Mouse (Mus musculus) thymus, adult 2 months (tissue): Measurements from ENCODE around the gene Upk1b. TPM values are rescaled to one million over a fixed set of nuclear protein-coding genes. Genes with fewer than 3 reads are reported as not detected.

ENCODE experiments used
- DNase-seq: peaks from one replicate; pipeline ENCODE4 v3.0.0; 2021
- H3K27ac ChIP-seq: fragments of 200-500 bp; 2 replicates; pipeline ENCODE4 v1.5.1; 2012; ENCODE audit warnings: low read length, control low read depth; ENCODE audit not compliant: control insufficient read depth, insufficient read depth
- H3K27me3 ChIP-seq: fragments of 200-500 bp; 2 replicates; pipeline ENCODE4 v1.6.1; 2012; ENCODE audit warnings: mild to moderate bottlenecking, low read length, moderate library complexity, mixed read lengths; ENCODE audit not compliant: control insufficient read depth, insufficient read depth
- H3K36me3 ChIP-seq: fragments of 200-500 bp; 2 replicates; pipeline ENCODE4 v1.6.1; 2012; ENCODE audit warnings: mild to moderate bottlenecking, low read length, moderate library complexity; ENCODE audit not compliant: control insufficient read depth, insufficient read depth
- H3K4me1 ChIP-seq: fragments of 200-500 bp; replicated peaks from 2 replicates; pipeline ENCODE4 v1.6.1; 2012; ENCODE audit warnings: low read length; ENCODE audit not compliant: control insufficient read depth, insufficient read depth
- H3K4me3 ChIP-seq: fragments of 200-500 bp; 2 replicates; pipeline ENCODE4 v1.5.1; 2012; ENCODE audit warnings: mild to moderate bottlenecking, low read length, control low read depth, moderate library complexity; ENCODE audit not compliant: control insufficient read depth, insufficient read depth
- CTCF ChIP-seq: fragments of 200-500 bp; IDR thresholded peaks from 2 replicates; pipeline ENCODE4 v1.5.1; 2012; ENCODE audit warnings: mild to moderate bottlenecking, control low read depth, low read length, moderate library complexity, borderline replicate concordance; ENCODE audit not compliant: control insufficient read depth, poor library complexity, insufficient read depth; ENCODE audit errors: extremely low read depth
- POLR2A ChIP-seq: fragments of 200-500 bp; IDR thresholded peaks from 2 replicates; pipeline ENCODE4 v1.6.1; 2012; ENCODE audit warnings: mild to moderate bottlenecking, low read length, control low read depth, moderate library complexity; ENCODE audit not compliant: control insufficient read depth, poor library complexity, insufficient read depth; ENCODE audit errors: extremely low read depth
- WGBS: fragments of 180-500 bp; shearing (Covaris S2); methylation state at CpG from one replicate; pipeline ENCODE4 v1.1.7; 2018; 5-methylcytosine and 5-hydroxymethylcytosine counted together
- polyA plus RNA-seq: library from polyadenylated mRNA; depleted of rRNA; stranded (reverse); fragments of >200 nt; gene quantifications from 2 replicates; pipeline ENCODE4 v1.2.3, GENCODE M21; 2012

Gene Upk1b
- polyA plus RNA-seq, 1 experiment = 2.9 TPM

- no peak overlapping the region for H3K27ac ChIP-seq
- no peaks in the 10 kb centered on the region for H3K27me3 ChIP-seq
- no peaks in the 10 kb centered on the region for H3K36me3 ChIP-seq
- no peak overlapping the region for H3K4me3 ChIP-seq
- 98% methylated on average over 19 of the region's 19 CpGs for WGBS
- H3K4me1 ChIP-seq = peaks cover 14% of the 10 kb centered on the region
- TF ChIP-seq CTCF (no peak), POLR2A (no peak)
- DNase-seq = no peak
These were observed 42.5 kb downstream of the Upk1b start for GRCm38 (mm10) chr16:38757626-38758025.

DNA sequence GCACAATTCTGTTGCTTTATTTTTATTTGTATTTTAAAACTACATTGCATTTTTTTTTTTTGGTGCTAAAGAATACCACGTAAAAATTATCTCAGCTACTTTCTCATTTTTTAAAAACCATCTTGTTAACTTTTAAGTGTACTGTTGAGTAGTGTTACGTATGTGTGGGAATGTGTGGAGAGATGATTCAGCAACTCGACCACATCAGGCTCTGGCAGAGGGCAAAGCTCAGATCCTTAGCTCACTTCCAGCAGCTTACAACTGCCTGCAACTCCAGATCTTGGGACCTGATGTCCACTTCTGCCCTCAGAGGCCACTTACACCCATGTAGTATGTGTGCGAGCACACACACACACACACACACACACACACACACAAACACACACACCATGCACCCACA is 43.6 kb downstream of the Upk1b start:
- no peaks in the 10 kb centered on the region for H3K36me3 ChIP-seq
- DNase-seq = no peak
- 48% methylated on average over 4 of the region's 4 CpGs for WGBS
- no peaks in the 10 kb centered on the region for H3K27me3 ChIP-seq
- H3K27ac ChIP-seq = no peak overlapping the region
- peaks cover 14% of the 10 kb centered on the region for H3K4me1 ChIP-seq
- TF ChIP-seq CTCF (no peak), POLR2A (no peak)
- H3K4me3 ChIP-seq = no peak overlapping the region

DNA sequence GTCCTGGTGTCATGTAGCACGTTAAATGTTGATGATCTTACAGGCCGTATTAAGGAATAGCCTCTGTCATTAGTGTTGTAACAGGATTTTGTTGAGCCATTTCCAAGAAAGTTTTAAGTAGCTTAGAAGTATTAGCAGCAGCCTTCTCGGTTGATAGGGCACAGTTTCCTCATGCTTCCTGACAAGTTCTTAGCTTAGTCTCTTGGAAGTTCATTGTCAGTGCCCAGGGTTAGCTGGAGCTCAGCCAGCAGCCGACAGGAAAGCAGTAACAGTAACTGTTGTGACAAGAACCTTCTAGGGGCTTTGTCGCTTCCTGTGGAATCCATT is 44.0 kb downstream of the Upk1b start:
- Histone ChIP-seq H3K4me3 (no peak overlapping the region), H3K27ac (no peak overlapping the region), H3K4me1 (peaks cover 14% of the 10 kb centered on the region), H3K27me3 (no peaks in the 10 kb centered on the region), H3K36me3 (no peaks in the 10 kb centered on the region)
- DNase-seq = no peak
- WGBS = 17% methylated on average over 5 of the region's 5 CpGs
- TF ChIP-seq POLR2A (no peak), CTCF (no peak)

- H3K4me1 ChIP-seq = peaks cover 10% of the 10 kb centered on the region
- H3K27ac ChIP-seq = no peak overlapping the region
- no peak for DNase-seq
- no peaks in the 10 kb centered on the region for H3K36me3 ChIP-seq
- no peaks in the 10 kb centered on the region for H3K27me3 ChIP-seq
- WGBS = 12% methylated on average over 7 of the region's 7 CpGs
- TF ChIP-seq CTCF = no peak
- TF ChIP-seq POLR2A = no peak
- no peak overlapping the region for H3K4me3 ChIP-seq
These were observed 44.5 kb downstream of the Upk1b start for GRCm38 (mm10) chr16:38755452-38756176.

DNA sequence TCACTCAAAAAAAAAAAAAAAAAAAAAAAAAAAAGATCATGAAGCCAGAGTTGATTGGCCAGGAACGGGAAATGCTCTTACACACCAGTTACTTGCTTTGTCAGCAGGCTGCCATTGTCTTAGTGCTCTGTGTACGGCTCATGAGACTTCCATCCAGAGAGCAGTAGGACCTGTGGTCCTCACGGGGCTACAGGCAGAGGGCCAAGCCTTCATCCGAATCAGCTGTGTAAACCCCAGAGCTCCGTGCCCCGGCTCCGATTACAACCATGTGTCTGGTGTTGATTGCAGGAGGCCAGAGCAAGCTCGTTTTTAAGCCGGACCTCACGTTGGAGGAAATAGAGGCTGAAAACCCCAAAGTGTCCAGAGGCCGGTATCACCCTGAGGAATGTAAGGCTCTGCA is 46.5 kb downstream of the Upk1b start:
- peaks cover 4% of the 10 kb centered on the region; the same call in 1 of the 2 replicates for H3K4me1 ChIP-seq
- DNase-seq = no peak
- no peak overlapping the region for H3K4me3 ChIP-seq
- no peaks in the 10 kb centered on the region for H3K27me3 ChIP-seq
- no peaks in the 10 kb centered on the region for H3K36me3 ChIP-seq
- WGBS = 93% methylated on average over 11 of the region's 11 CpGs
- TF ChIP-seq CTCF = no peak
- no peak for TF ChIP-seq POLR2A
- no peak overlapping the region for H3K27ac ChIP-seq

DNA sequence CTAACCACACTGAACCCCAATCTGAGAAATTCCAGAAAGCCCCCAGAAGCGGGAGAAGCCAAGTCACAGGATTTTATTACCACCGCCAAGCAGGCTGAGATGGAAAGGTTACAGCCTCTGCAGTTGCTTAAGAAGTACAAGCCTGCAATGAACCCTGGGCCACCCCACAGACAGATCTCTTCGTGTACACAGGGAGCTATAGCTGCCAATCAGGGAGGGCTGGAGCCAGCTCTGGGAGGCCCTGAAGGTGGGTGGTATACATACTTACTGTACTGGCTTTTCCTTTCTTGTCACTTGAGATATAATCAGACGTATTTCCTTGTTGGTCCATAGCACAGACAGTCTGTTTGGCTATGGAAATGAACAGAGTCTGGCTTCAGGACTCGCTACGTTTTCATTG is 49.3 kb downstream of the Upk1b start:
- Histone ChIP-seq H3K27ac (no peak overlapping the region), H3K27me3 (no peaks in the 10 kb centered on the region), H3K4me3 (no peak overlapping the region), H3K4me1 (peaks cover 4% of the 10 kb centered on the region; the same call in 1 of the 2 replicates), H3K36me3 (no peaks in the 10 kb centered on the region)
- no peak for DNase-seq
- TF ChIP-seq POLR2A (no peak), CTCF (no peak)
- WGBS = 93% methylated on average over 6 of the region's 6 CpGs

DNA sequence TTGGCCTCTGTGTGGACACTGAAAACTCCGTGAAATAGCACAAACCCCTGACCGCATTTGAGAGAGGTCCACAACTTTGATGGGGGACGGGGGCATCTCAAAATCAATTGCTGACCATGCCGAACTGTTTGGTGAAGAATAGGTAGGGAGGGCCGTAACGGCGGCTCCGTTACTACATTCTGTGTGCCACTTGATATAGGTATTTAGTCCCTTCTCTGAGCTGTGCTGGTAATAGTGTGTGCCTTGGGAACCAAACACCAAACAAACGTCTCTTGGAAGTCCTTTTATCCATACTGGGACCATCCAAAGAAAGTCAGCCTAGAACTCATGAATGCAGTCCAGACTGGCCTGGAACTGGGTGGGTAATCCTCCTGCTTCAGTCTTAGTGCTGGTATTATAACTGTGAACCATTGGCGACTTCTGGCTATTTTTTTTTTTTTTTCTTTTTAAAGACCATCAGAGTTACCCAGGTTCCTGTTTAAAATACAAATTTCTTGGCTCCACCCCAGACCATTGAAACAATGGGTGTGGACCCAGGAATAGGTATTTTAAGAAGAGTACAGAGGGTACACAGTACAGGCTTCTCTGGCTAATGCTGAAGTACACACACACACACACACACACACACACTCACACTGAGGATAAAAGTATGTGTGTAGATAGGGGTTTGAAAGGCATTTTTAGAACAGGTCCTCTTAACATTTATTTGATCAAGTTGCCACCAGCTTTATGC is 56.0 kb downstream of the Upk1b start:
- Histone ChIP-seq H3K27ac (no peak overlapping the region), H3K4me1 (peaks cover 7% of the 10 kb centered on the region), H3K36me3 (no peaks in the 10 kb centered on the region), H3K27me3 (no peaks in the 10 kb centered on the region), H3K4me3 (no peak overlapping the region)
- TF ChIP-seq CTCF (no peak), POLR2A (no peak)
- DNase-seq = no peak
- 96% methylated on average over 10 of the region's 10 CpGs for WGBS
